Mouse (Mus musculus) C2C12 (cell line): ENCODE results near the gene Gm10073.

Source experiments
- CTCF ChIP-seq: IDR thresholded peaks from one replicate; pipeline ENCODE4 v1.5.1; 2011; ENCODE audit not compliant: control insufficient read depth, insufficient read depth, insufficient read length
- USF1 ChIP-seq: IDR thresholded peaks from one replicate; pipeline ENCODE4 v1.6.1; 2011; ENCODE audit warnings: low read depth, mild to moderate bottlenecking, control low read depth, moderate library complexity

GRCm38 (mm10) chr8:106570386-106570785 lies 2.9 kb downstream of the Gm10073 start:
- TF ChIP-seq CTCF (no peak), USF1 (no peak)
